Mouse (Mus musculus): ENCODE results near the gene Rpl28.

DNA sequence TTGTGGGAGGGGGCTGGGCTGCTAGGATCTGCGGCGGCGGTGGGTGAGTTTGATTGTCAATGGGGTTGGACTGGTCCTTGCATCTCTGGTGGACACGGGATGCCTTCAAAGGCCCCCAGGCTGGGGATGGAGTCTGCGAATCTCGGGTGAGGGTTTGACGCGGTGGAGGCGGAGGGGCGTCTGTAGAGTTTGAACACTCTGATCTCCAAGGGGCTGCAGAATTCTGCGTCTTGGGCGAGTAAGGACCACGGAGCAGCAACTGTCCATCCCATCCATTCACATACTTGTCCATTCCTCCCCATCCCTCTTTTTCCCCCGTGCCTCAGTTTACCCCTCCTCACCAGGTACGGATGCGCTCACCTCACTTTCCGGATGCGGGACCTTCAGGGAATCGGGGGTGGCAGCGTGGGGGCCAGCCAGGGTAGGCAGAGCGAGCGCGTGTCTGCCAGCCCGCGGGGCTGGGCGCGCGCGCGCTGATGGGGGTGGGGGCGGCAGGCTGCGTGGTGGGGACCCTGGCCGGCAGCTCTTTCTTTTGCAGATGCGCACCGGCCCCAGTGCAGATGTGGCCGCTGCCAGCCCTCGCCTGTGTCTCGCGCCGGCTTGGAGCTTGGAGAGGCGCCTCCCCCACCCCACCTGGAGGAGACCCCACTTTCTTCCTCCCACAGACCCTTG, 51.7 kb downstream of the Rpl28 start, which contains the start of gene Shisa7:
- TF ChIP-seq CTCF (IDR thresholded peaks at IDR 0.05; ENCODE audit: low read depth, low read length) (no peak), POLR2A (IDR thresholded peaks at IDR 0.05; ENCODE audit: borderline replicate concordance, low read depth, low read length) (no peak)

Data from bone marrow macrophage, adult 2 months (primary cell).